Mouse (Mus musculus) limb, embryonic 14.5 days (tissue): Measurements from ENCODE around the gene E130114P18Rik. TPM values are rescaled to one million over a fixed set of nuclear protein-coding genes. Genes with fewer than 3 reads are reported as not detected.

Experiments
- ATAC-seq: fragments of 200-750 bp; cut with Nextera tagmentation; 2 replicates; pipeline ENCODE4 v1.8.0; 2017; ENCODE audit warnings: low read depth, moderate number of reproducible peaks, moderate TSS enrichment; ENCODE audit not compliant: low FRiP score
- DNase-seq: peaks from one replicate; pipeline ENCODE4 v3.0.0-alpha.2; 2015; ENCODE audit warnings: low spot score
- H3K27ac ChIP-seq: fragments of 300-500 bp; sonication (generic); replicated peaks from 2 replicates; pipeline ENCODE4 v1.5.1; 2014; ENCODE audit warnings: low read depth, mild to moderate bottlenecking, low read length, moderate library complexity, mixed read lengths
- H3K27me3 ChIP-seq: fragments of 300-500 bp; sonication (generic); 2 replicates; pipeline ENCODE4 v1.6.1; 2014; ENCODE audit warnings: low read length, mixed read lengths; ENCODE audit not compliant: control insufficient read depth, insufficient read depth
- H3K36me3 ChIP-seq: fragments of 300-500 bp; sonication (generic); 2 replicates; pipeline ENCODE4 v1.6.1; 2014; ENCODE audit warnings: mild to moderate bottlenecking, low read length, moderate library complexity, mixed read lengths; ENCODE audit not compliant: control insufficient read depth, insufficient read depth
- H3K4me1 ChIP-seq: fragments of 300-500 bp; sonication (generic); 2 replicates; pipeline ENCODE4 v1.6.1; 2014; ENCODE audit warnings: antibody characterized with exemption, low read length, mixed read lengths; ENCODE audit not compliant: control insufficient read depth, insufficient read depth
- H3K4me2 ChIP-seq: fragments of 300-500 bp; sonication (generic); replicated peaks from 2 replicates; pipeline ENCODE4 v1.6.1; 2014; ENCODE audit warnings: low read depth, mild to moderate bottlenecking, low read length, moderate library complexity; ENCODE audit not compliant: severe bottlenecking
- H3K4me3 ChIP-seq: fragments of 300-500 bp; sonication (generic); replicated peaks from 2 replicates; pipeline ENCODE4 v1.5.1; 2014; ENCODE audit warnings: low read length
- H3K9ac ChIP-seq: fragments of 300-500 bp; sonication (generic); 2 replicates; pipeline ENCODE4 v1.6.1; 2014; ENCODE audit warnings: mild to moderate bottlenecking, low read depth, low read length, moderate library complexity; ENCODE audit not compliant: severe bottlenecking
- H3K9me3 ChIP-seq: fragments of 300-500 bp; sonication (generic); 2 replicates; pipeline ENCODE4 v1.6.1; 2016; ENCODE audit warnings: low read length; ENCODE audit not compliant: control insufficient read depth
- POLR2A ChIP-seq: fragments of 200-500 bp; IDR thresholded peaks from 2 replicates; pipeline ENCODE4 v1.8.0; 2012; ENCODE audit warnings: inconsistent platforms, mild to moderate bottlenecking, moderate library complexity, borderline replicate concordance; ENCODE audit not compliant: insufficient read depth, insufficient read length; ENCODE audit errors: extremely low read depth
- WGBS: fragments of 180-500 bp; shearing (Covaris S2); extraction: QIAGEN DNeasy Blood & Tissue Kit; methylation state at CpG from one replicate; pipeline ENCODE4 v1.1.7; 2014; 5-methylcytosine and 5-hydroxymethylcytosine counted together
- polyA plus RNA-seq, 2 experiments: library from polyadenylated mRNA; depleted of rRNA in 1 of 2; stranded (reverse) in 1 of 2; unstranded in 1 of 2; fragments of >200 nt; fragmentation: Nextera tagmentation in 1 of 2; extraction: Ambion mirVana in 1 of 2; gene quantifications; 2 replicates each; pipeline versions ENCODE4 v1.2.1 to v1.2.3; 2012 to 2014

E130114P18Rik gene
- polyA plus RNA-seq, 2 experiments = 2.2 to 4.9 TPM

- 85% methylated on average over 3 of the region's 3 CpGs for WGBS
- Histone ChIP-seq H3K4me3 (no peak overlapping the region), H3K36me3 (no peaks in the 10 kb centered on the region), H3K9me3 (no peaks in the 10 kb centered on the region), H3K9ac (no peak overlapping the region), H3K27ac (no peak overlapping the region), H3K4me2 (no peak overlapping the region), H3K27me3 (no peaks in the 10 kb centered on the region), H3K4me1 (0 out of 2 replicates have a peak, but pooled peaks cover 5% of the 10 kb centered on the region)
- ATAC-seq (no peak), DNase-seq (no peak)
- TF ChIP-seq POLR2A = no peak
These were observed 108.1 kb downstream of the E130114P18Rik start for GRCm38 (mm10) chr4:97669808-97670207.

- Histone ChIP-seq H3K4me3 (no peak overlapping the region), H3K9me3 (no peaks in the 10 kb centered on the region), H3K9ac (no peak overlapping the region), H3K4me2 (no peak overlapping the region), H3K27ac (no peak overlapping the region), H3K4me1 (0 out of 2 replicates have a peak, but pooled peaks cover 6% of the 10 kb centered on the region), H3K36me3 (no peaks in the 10 kb centered on the region), H3K27me3 (no peaks in the 10 kb centered on the region)
- WGBS = 34% methylated on average over 7 of the region's 7 CpGs
- ATAC-seq = no peak
- TF ChIP-seq POLR2A = no peak
- DNase-seq = no peak
These were observed 112.5 kb downstream of the E130114P18Rik start for GRCm38 (mm10) chr4:97665428-97665755.

GRCm38 (mm10) chr4:97664738-97665427, 113.0 kb downstream of the E130114P18Rik start:
- ATAC-seq = no peak
- 51% methylated on average over 7 of the region's 7 CpGs for WGBS
- Histone ChIP-seq H3K4me3 (no peak overlapping the region), H3K4me1 (0 out of 2 replicates have a peak, but pooled peaks cover 5% of the 10 kb centered on the region), H3K36me3 (no peaks in the 10 kb centered on the region), H3K27ac (no peak overlapping the region), H3K9me3 (no peaks in the 10 kb centered on the region), H3K27me3 (no peaks in the 10 kb centered on the region), H3K4me2 (no peak overlapping the region), H3K9ac (no peak overlapping the region)
- no peak for TF ChIP-seq POLR2A
- no peak for DNase-seq

GRCm38 (mm10) chr4:97663922-97664321, 114.0 kb downstream of the E130114P18Rik start:
- Histone ChIP-seq H3K27me3 (no peaks in the 10 kb centered on the region), H3K9ac (no peak overlapping the region), H3K9me3 (no peaks in the 10 kb centered on the region), H3K4me1 (peaks cover 8% of the 10 kb centered on the region; the same call in 1 of the 2 replicates), H3K4me2 (no peak overlapping the region), H3K36me3 (no peaks in the 10 kb centered on the region), H3K27ac (no peak overlapping the region), H3K4me3 (no peak overlapping the region)
- ATAC-seq (no peak), DNase-seq (no peak)
- no peak for TF ChIP-seq POLR2A
- 82% methylated on average over 6 of the region's 6 CpGs for WGBS

GRCm38 (mm10) chr4:97662841-97663240, 115.0 kb downstream of the E130114P18Rik start:
- 68% methylated on average over 11 of the region's 11 CpGs for WGBS
- Histone ChIP-seq H3K9ac (no peak overlapping the region), H3K4me1 (peaks cover 10% of the 10 kb centered on the region; the same call in 1 of the 2 replicates), H3K9me3 (no peaks in the 10 kb centered on the region), H3K36me3 (no peaks in the 10 kb centered on the region), H3K27ac (no peak overlapping the region), H3K4me3 (no peak overlapping the region), H3K27me3 (no peaks in the 10 kb centered on the region), H3K4me2 (no peak overlapping the region)
- no peak for DNase-seq
- no peak for ATAC-seq
- TF ChIP-seq POLR2A = no peak
